ENCODE assay signal across 16 mouse cellular contexts in genomic region chr9:25520826-25521225, GRCm38 (mm10).
"Had no signal": no experiment of that assay in that cellular context is flagged by ENCODE, and none has a peak within 500 bp of the region (broad histone marks: within the 10 kb centered on the region; RNA-seq: fewer than 3 reads in every experiment).

No protein-coding gene starts in this region.

- ATAC-seq: liver, embryonic 12.5 days; midbrain, embryonic 15.5 days had no signal

- H3K27ac ChIP-seq: layer of hippocampus, adult 2 months; limb, embryonic 13.5 days; liver, embryonic 12.5 days; midbrain, embryonic 15.5 days; neural tube, embryonic 13.5 days had no signal

- H3K27me3 ChIP-seq: limb, embryonic 13.5 days; liver, embryonic 12.5 days; megakaryocyte, embryonic 14.5 days; midbrain, embryonic 15.5 days; neural tube, embryonic 13.5 days had no signal

- DNase-seq: kidney, postnatal 36 days; left cerebral cortex, postnatal 4 days; lung, embryonic 14.5 days; lung, postnatal 10 days; lung, postnatal 4 days; retina, postnatal 1 day; right cerebral cortex, postnatal 4 days; spleen, adult 18-20 months; thymus, adult 18-20 months; thymus, postnatal 25 days had no signal

- H3K4me3 ChIP-seq: layer of hippocampus, adult 2 months; limb, embryonic 13.5 days; liver, embryonic 12.5 days; megakaryocyte, embryonic 14.5 days; midbrain, embryonic 15.5 days; neural tube, embryonic 13.5 days had no signal

- H3K4me1 ChIP-seq: liver, embryonic 12.5 days; megakaryocyte, embryonic 14.5 days had no signal
